Mouse (Mus musculus): ENCODE measurements around the gene Plekha6.

- TF ChIP-seq CTCF (IDR thresholded peaks at IDR 0.05) (no peak), EP300 (IDR thresholded peaks at IDR 0.05) (no peak)
Measured at GRCm38 (mm10) chr1:133227378-133227777, 63.4 kb downstream of the Plekha6 start.

Data from lung, postnatal 0 days (tissue).